Mouse (Mus musculus): ENCODE data around the gene Gnas.
"Not testable (repeated sequence)": the region's sequence is repeated elsewhere in the genome, so short reads cannot be mapped to it uniquely, and the experiment has no call there.

The Gnas gene

DNA sequence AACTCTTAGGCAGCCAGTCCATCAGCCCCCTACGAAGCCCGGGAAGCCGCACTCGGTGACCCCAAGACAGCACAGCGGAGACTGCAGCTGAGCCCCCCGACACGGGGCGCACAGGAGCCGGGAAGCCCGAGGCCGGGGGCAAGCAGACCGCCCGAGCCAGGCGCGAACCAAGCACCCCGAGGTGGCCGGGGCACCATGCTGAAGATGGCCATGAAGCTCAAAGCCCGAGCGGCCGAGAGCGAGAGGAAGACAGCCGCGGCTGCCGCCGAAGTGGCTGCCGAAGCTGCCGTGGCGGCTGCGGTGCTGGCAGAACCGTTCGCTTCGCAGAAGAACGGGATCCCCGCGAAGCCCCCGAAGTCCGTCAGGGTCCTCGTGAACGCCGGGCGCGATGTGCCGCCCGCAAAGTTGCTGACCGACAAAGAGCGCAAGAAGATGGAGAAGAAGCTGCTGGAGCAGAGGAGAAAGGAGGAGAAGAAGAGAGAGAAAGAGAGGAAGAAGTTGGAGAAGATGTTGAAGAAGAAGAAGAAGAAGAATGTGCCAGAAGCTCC, 44.3 kb downstream of the Gnas start:
- DNase-seq (ENCODE audit: low spot score in 2 of 2): peak; percentile 36 to 78

- peak; percentile 53 to 80 for DNase-seq (ENCODE audit: low spot score in 2 of 2)
Measured at GRCm38 (mm10) chr2:174328926-174329662, 45.0 kb downstream of the Gnas start.

GRCm38 (mm10) chr2:174329663-174330615, 45.8 kb downstream of the Gnas start:
- peak; percentile 71 to 89 for DNase-seq (ENCODE audit: low spot score in 2 of 2)

DNA sequence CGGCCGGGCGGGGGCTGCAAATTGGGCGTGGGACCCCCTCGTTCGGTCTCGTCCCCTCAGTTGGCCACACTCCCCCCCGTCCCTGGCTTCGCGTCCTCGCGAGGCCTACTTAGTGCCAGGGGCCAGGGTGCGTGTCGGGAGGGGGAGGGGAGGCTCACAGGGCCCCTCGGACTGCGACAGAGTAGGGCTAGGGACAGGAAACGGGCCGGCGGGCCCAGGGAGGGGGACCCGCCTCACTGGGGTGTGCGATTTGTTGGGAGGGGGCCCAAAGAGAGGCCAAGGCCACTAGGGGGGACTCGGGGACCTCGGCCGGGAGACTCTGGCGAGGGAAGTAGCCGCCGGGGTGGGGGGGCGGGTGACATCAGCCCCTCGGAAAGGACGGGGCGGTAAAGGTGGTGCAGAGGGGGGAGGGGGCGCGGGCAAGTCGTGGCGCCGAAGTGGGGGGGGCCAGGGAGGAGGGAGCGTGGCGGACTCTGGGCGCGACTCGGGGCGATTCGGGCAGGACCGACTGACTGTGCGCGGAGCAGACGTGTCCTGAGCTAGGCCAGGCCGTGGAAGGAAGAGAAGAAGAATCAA, 46.6 kb downstream of the Gnas start:
- peak; percentile 70 to 87 for DNase-seq (ENCODE audit: low spot score in 2 of 2)

DNA sequence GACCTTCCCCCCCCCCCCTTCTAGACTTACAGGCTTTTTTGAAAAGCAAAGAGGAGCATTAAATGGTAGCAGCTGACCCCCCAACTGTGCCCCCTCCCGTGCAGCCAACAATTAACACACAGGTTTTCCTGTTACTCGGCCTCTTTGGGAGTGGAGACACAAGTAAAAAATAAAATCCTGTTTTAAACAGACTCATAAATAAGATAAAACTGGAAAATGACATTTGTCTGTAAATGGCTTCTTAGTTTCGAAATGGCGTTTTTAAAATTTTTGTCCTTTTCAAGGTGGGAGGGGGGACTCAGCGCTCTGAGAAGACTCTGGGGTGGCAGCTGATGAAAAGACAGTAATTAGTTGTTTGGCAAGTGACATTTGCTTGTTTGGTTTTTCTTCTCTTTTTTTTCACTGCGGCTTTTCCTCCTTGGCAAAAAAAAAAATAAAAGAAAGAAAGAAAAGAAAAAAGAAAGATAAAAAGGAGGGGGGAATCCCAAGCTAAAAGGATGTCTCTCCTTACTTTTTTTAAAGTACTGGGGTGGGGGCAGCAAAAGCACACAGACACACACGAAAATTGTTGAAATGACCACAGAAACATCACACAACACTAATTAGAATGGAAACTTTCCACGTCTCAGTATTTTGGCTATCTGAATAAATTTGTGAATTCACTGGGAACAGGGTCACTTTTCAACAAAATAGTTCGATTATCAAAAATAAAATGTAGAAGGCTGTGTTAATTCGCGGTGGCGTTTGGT, 47.3 kb downstream of the Gnas start:
- no peak for DNase-seq (ENCODE audit: low spot score in 2 of 2)

- DNase-seq (ENCODE audit: low spot score in 2 of 2): no peak
Measured at GRCm38 (mm10) chr2:174333239-174333890, 49.2 kb downstream of the Gnas start.

GRCm38 (mm10) chr2:174334415-174334814, 50.3 kb downstream of the Gnas start:
- no peak for DNase-seq (ENCODE audit: low spot score in 2 of 2)

- DNase-seq (ENCODE audit: low spot score in 2 of 2): no peak
Measured at GRCm38 (mm10) chr2:174337275-174337674, 53.2 kb downstream of the Gnas start.

- DNase-seq (ENCODE audit: low spot score in 2 of 2): no peak
Measured at GRCm38 (mm10) chr2:174339701-174340100, 55.6 kb downstream of the Gnas start.

GRCm38 (mm10) chr2:174340229-174340892, 56.2 kb downstream of the Gnas start:
- peak in 1 of 2 experiments; percentile 58 for DNase-seq (ENCODE audit: low spot score in 2 of 2)

DNA sequence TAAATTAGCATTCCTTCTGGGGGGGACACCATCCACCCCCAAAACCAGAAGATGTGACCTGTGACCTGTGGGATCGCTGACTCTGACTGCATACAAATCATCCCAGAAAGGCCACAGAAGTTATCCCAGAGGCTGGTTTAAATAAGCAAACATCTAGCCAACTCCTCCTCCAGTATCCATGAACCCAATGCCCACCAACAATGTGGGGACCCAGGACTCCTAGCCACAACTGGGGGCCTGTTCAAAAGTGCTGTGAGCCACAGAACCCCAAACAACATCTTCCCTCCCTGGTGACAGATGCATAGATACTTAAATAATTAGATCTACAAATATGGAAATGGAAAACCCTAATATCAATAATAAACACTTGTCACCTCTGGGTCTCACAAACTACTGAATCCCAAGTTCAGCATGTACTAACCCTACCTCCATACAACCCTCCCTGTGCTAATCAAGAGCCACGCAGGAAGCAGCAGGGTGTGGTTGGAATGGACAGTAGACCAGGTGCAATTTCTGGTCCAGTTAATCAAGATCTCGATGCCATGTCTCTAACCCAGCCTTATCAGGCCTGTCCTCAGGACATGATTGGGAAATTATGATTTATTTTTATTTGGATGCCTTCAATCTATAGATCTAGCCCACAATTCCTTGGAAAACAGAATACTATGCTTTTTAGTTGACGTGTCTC, 56.9 kb downstream of the Gnas start:
- DNase-seq (ENCODE audit: low spot score in 2 of 2): peak in 1 of 2 experiments; percentile 52

DNA sequence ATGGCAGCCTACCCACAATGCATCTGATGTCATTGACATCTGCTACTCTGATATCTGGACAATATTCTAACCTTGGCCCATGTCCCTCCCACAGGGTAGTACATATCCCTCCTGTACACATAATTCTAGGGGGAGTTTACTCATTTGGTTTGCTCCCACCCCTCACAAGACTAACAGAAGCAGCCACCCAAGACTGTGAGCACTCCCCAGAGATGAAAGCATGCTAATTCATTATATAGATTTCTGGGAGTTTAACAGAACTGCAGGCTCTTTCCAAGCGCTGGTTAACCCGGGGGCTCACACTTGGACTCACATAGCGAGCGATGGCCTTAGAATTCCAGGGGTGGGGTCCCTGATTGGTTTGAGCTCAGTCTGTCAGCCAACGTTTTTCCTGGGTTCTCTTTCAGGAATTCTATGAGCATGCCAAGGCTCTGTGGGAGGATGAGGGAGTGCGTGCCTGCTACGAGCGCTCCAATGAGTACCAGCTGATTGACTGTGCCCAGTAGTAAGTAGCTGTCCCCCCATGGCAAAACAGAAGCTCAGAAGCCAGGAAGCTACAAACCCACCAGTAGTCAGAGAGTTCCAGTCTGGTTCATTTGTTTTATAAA, 58.8 kb downstream of the Gnas start:
- DNase-seq (ENCODE audit: low spot score in 2 of 2): peak in 1 of 2 experiments; percentile 53

DNA sequence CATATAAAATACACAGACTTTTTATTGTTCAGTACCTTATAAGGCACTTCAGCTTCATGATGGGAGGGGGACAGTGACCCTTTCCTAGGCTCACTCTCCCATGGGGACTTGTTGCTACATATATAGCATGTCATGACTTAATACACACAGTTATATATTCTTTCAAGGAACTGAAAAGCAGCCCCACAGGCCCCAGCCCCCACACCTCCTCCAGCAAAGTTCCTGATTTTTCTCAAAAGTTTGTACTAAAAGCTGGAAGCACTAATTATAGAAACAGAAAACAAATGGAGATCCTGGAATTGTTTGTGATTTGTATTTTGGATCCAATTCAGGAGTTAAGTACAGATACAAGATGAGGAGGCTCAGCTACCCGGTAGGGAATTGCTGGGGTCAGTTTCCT, 59.4 kb downstream of the Gnas start:
- no peak for DNase-seq (ENCODE audit: low spot score in 2 of 2)

- peak in 1 of 2 experiments; percentile 60 for DNase-seq (ENCODE audit: low spot score in 2 of 2)
Measured at GRCm38 (mm10) chr2:174344003-174344655, 60.0 kb downstream of the Gnas start.

- no peak for DNase-seq (ENCODE audit: low spot score in 2 of 2)
Measured at GRCm38 (mm10) chr2:174344996-174345395, 60.9 kb downstream of the Gnas start.

GRCm38 (mm10) chr2:174346612-174346998, 62.5 kb downstream of the Gnas start, which contains the start of gene Gm20721:
TSS of gene Gm20721 (minus strand) at chr2:174346712.
- no peak for DNase-seq (ENCODE audit: low spot score in 2 of 2)

DNA sequence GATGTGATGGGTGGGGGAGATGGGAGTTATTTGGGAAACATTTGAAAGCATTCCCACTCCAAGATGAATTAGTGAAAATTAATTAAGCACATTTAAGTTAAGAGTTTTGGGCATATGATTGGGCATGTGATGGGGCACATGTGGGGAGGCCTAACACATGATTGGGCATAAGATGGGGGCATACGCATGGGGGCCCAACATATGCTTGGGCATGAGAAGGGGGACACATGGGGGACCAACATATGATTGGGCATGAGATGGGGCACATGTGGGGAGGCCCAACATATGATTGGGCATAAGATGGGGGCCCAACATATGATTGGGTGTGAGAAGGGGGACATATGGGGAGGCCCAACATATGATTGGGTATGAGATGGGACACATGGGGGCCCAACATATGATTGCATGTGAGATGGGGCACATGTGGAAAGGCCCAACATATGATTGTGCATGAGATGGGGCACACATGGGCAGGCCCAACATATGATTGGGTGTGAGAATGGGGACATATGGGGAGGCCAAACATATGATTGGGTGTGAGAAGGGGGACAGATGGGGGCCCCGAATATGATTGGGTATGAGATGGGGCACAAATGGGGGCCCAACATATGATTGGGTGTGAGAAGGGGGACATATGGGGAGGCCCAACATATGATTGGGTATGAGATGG, 63.0 kb downstream of the Gnas start:
- not testable (repeated sequence) for DNase-seq (ENCODE audit: low spot score in 2 of 2)

GRCm38 (mm10) chr2:174358516-174358915, 74.4 kb downstream of the Gnas start:
- DNase-seq (ENCODE audit: low spot score in 2 of 2): peak in 1 of 2 experiments; percentile 40

Data from spleen, postnatal 4 days (tissue).